8 mouse cellular contexts compared by ENCODE assay signal in the genomic region with DNA sequence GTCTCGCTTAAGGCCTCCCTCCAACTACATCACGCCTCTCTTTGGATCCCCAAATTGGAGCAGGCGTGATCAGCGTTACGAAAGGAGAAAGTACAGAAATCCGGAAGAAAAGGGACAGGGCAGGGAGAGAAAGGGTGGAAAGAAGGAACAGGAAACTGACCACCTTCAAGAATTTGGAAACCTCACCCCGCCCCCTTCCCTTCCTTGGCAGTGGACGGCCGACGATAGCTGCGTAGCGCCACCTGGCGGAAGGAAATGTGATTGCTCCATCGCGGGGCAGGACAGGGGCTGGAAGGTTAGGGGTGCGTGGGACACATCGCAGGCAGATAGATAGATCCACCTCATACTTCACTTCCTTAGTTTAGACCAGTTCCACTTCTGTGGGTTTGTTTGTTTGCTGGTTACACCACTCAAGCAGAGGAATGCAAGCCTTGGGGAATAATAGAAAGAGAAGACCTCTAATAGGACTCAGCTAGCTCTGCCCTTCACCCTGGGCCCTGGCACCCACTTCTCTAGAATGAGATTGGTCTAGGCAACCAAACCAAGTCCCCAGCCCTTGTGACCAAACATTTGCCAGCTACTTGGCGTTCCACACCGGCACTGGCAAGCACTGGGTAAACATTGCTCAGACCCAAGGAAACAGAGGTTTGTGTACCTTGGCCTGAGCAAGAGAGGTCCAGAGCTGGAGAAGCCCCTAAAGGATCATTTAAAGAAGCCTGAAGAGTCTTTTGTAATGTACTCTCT. TPM values are rescaled to one million over a fixed set of nuclear protein-coding genes. Genes with fewer than 3 reads are reported as not detected.
A peak's percentile ranks its signal among the peaks of the same experiment; 100 is the strongest.
DNase-seq lines count a peak whose midpoint lies in the region; ATAC-seq and TF ChIP-seq lines count a peak whose summit lies in the region.

No protein-coding gene starts in this region.

- H3K36me3 ChIP-seq in embryonic facial prominence, embryonic 10.5 days (replicated peaks), result no peaks in the 10 kb centered on the region
- H3K36me3 ChIP-seq in kidney, adult 2 months (ENCODE audit: control insufficient read depth, insufficient read depth, low read length), result no peaks in the 10 kb centered on the region
- H3K36me3 ChIP-seq in liver, postnatal 0 days (replicated peaks; ENCODE audit: insufficient read depth, low read length), result no peaks in the 10 kb centered on the region
- H3K36me3 ChIP-seq in thymus, adult 2 months (ENCODE audit: control insufficient read depth, insufficient read depth, low read length), result no peaks in the 10 kb centered on the region

- H3K4me1 ChIP-seq in embryonic facial prominence, embryonic 10.5 days, result peaks cover 39% of the 10 kb centered on the region
- H3K4me1 ChIP-seq in kidney, adult 2 months (ENCODE audit: control insufficient read depth, insufficient read depth, low read length), result peaks cover 8% of the 10 kb centered on the region; the same call in 1 of the 2 replicates
- peaks cover 23% of the 10 kb centered on the region for H3K4me1 ChIP-seq in liver, postnatal 0 days (ENCODE audit: insufficient read depth)
- H3K4me1 ChIP-seq in thymus, adult 2 months (replicated peaks; ENCODE audit: control insufficient read depth, insufficient read depth, low read length), result peaks cover 20% of the 10 kb centered on the region

- WGBS in embryonic facial prominence, embryonic 10.5 days, result 5% methylated on average over 19 of the region's 19 CpGs
- 4% methylated on average over 19 of the region's 19 CpGs for WGBS in kidney, adult 2 months
- 6% methylated on average over 19 of the region's 19 CpGs for WGBS in liver, postnatal 0 days (ENCODE audit: insufficient replicate concordance)
- 14% methylated on average over 19 of the region's 19 CpGs for WGBS in thymus, adult 2 months

- peaks cover 78% of the 10 kb centered on the region for H3K27me3 ChIP-seq in embryonic facial prominence, embryonic 10.5 days (replicated peaks; ENCODE audit: low read depth, poor library complexity, severe bottlenecking)
- H3K27me3 ChIP-seq in kidney, adult 2 months (replicated peaks; ENCODE audit: control insufficient read depth, insufficient read depth, low read length), result no peaks in the 10 kb centered on the region
- H3K27me3 ChIP-seq in liver, postnatal 0 days (ENCODE audit: insufficient read depth, low read length), result peaks cover 40% of the 10 kb centered on the region
- peaks cover 10% of the 10 kb centered on the region; the same call in 1 of the 2 replicates for H3K27me3 ChIP-seq in thymus, adult 2 months (ENCODE audit: control insufficient read depth, insufficient read depth, low read length)

- H3K4me2 ChIP-seq in liver, postnatal 0 days (ENCODE audit: low read depth, low read length), result peak overlapping the region; percentile 55

- peak; percentile 95 for TF ChIP-seq CTCF in kidney, adult 2 months (conservative IDR thresholded peaks at IDR 0.05; ENCODE audit: insufficient read depth, insufficient read length, low read depth, low read length)
- peak; percentile 97 for TF ChIP-seq CTCF in liver, postnatal 0 days (IDR thresholded peaks at IDR 0.05; ENCODE audit: low read depth)
- peak; percentile 98 for TF ChIP-seq CTCF in thymus, adult 2 months (IDR thresholded peaks at IDR 0.05; ENCODE audit: borderline replicate concordance, control insufficient read depth, extremely low read depth, insufficient read depth, low read length, poor library complexity)

- peak; percentile 58; the same call in 1 of the 2 replicates for ATAC-seq in liver, postnatal 0 days

- H3K9ac ChIP-seq in liver, postnatal 0 days (replicated peaks), result no peak overlapping the region

- peak overlapping the region; percentile 50 for H3K4me3 ChIP-seq in embryonic facial prominence, embryonic 10.5 days
- H3K4me3 ChIP-seq in kidney, adult 2 months (ENCODE audit: insufficient read depth, low read depth, low read length), result peak overlapping the region; percentile 18; the same call in 1 of the 2 replicates
- H3K4me3 ChIP-seq in liver, postnatal 0 days (ENCODE audit: low read depth, low read length), result no peak overlapping the region; the same call in 1 of the 2 replicates
- H3K4me3 ChIP-seq in thymus, adult 2 months (ENCODE audit: control insufficient read depth, insufficient read depth, low read length), result no peak overlapping the region

- no peak for TF ChIP-seq POLR2A in kidney, adult 2 months (IDR thresholded peaks at IDR 0.05; ENCODE audit: low read depth, low read length)
- no peak for TF ChIP-seq POLR2A in thymus, adult 2 months (IDR thresholded peaks at IDR 0.05; ENCODE audit: control insufficient read depth, extremely low read depth, insufficient read depth, low read length, poor library complexity)

- TF ChIP-seq EP300 in liver, postnatal 0 days (IDR thresholded peaks at IDR 0.05; ENCODE audit: low read depth), result no peak

- no peaks in the 10 kb centered on the region for H3K9me3 ChIP-seq in embryonic facial prominence, embryonic 10.5 days
- H3K9me3 ChIP-seq in liver, postnatal 0 days (ENCODE audit: low read length), result no peaks in the 10 kb centered on the region

- H3K27ac ChIP-seq in embryonic facial prominence, embryonic 10.5 days (replicated peaks), result peak overlapping the region; percentile 66
- H3K27ac ChIP-seq in kidney, adult 2 months (ENCODE audit: insufficient read depth, low read depth, low read length), result peak overlapping the region; percentile 14; the same call in 1 of the 2 replicates
- H3K27ac ChIP-seq in liver, postnatal 0 days (ENCODE audit: low read depth), result no peak overlapping the region
- H3K27ac ChIP-seq in thymus, adult 2 months (ENCODE audit: control insufficient read depth, insufficient read depth, low read length), result no peak overlapping the region

- DNase-seq in A20 (ENCODE audit: low read depth, low spot score), result peak; percentile 80
- DNase-seq in adipocyte (ENCODE audit: low spot score), result peak; percentile 51
- DNase-seq in embryonic facial prominence, embryonic 10.5 days (ENCODE audit: low spot score), result peak; percentile 90
- peak; percentile 78 for DNase-seq in heart, adult 8-10 months (ENCODE audit: low spot score)
- DNase-seq in kidney, adult 2 months, result peak; percentile 80
- peak; percentile 87 for DNase-seq in liver, postnatal 0 days
- DNase-seq in neural tube, embryonic 10.5 days (ENCODE audit: extremely low spot score, low spot score), result peak; percentile 89
- DNase-seq in thymus, adult 2 months, result peak; percentile 73

RNA-seq across cellular contexts. Expression of gene Slc9a3r2, which starts 4.0 kb away (rescaled TPM):
- 31.7 and 37.3 TPM in 2 replicates for polyA plus RNA-seq in embryonic facial prominence, embryonic 10.5 days (2016; fragmentation: Nextera tagmentation; extraction: Ambion mirVana)
- total RNA-seq in heart, adult 8-10 months (2022), result 100 to 1,000 TPM in 2 of 4 experiments, 10 to 100 TPM in 2; 87.7 to 110 (median 101) TPM
- polyA plus RNA-seq in kidney, adult 2 months (2012; rRNA removed), result 111 and 123 TPM in 2 replicates
- 12.5 and 13.3 TPM in 2 replicates for polyA plus RNA-seq in liver, postnatal 0 days (2015; fragmentation: Nextera tagmentation; extraction: Ambion mirVana)
- 13.5 and 19.6 TPM in 2 replicates for polyA plus RNA-seq in thymus, adult 2 months (2012; rRNA removed)

RNA-seq across cellular contexts. Expression of gene Npw, which starts 4.1 kb away (rescaled TPM):
- not detected in 2 replicates for polyA plus RNA-seq in embryonic facial prominence, embryonic 10.5 days (2016; fragmentation: Nextera tagmentation; extraction: Ambion mirVana)
- total RNA-seq in heart, adult 8-10 months (2022), result not detected
- polyA plus RNA-seq in kidney, adult 2 months (2012; rRNA removed), result not detected in 2 replicates
- polyA plus RNA-seq in liver, postnatal 0 days (2015; fragmentation: Nextera tagmentation; extraction: Ambion mirVana), result not detected in 2 replicates
- 0.35 and 0.64 TPM in 2 replicates for polyA plus RNA-seq in thymus, adult 2 months (2012; rRNA removed)

RNA-seq across cellular contexts. Expression of gene Zfp598, which starts 15.3 kb away (rescaled TPM):
- 29.0 and 30.4 TPM in 2 replicates for polyA plus RNA-seq in embryonic facial prominence, embryonic 10.5 days (2016; fragmentation: Nextera tagmentation; extraction: Ambion mirVana)
- 10 to 100 TPM; 14.3 to 17.0 (median 15.9) TPM for total RNA-seq in heart, adult 8-10 months (2022)
- 44.3 and 57.6 TPM in 2 replicates for polyA plus RNA-seq in kidney, adult 2 months (2012; rRNA removed)
- 7.2 and 7.6 TPM in 2 replicates for polyA plus RNA-seq in liver, postnatal 0 days (2015; fragmentation: Nextera tagmentation; extraction: Ambion mirVana)
- polyA plus RNA-seq in thymus, adult 2 months (2012; rRNA removed), result 118 and 123 TPM in 2 replicates

RNA-seq across cellular contexts. Expression of gene Nthl1, which starts 21.7 kb away (rescaled TPM):
- polyA plus RNA-seq in embryonic facial prominence, embryonic 10.5 days (2016; fragmentation: Nextera tagmentation; extraction: Ambion mirVana), result 22.4 and 27.3 TPM in 2 replicates
- total RNA-seq in heart, adult 8-10 months (2022), result 1 to 10 TPM; 2.6 to 3.5 (median 2.8) TPM
- polyA plus RNA-seq in kidney, adult 2 months (2012; rRNA removed), result 13.6 and 15.8 TPM in 2 replicates
- polyA plus RNA-seq in liver, postnatal 0 days (2015; fragmentation: Nextera tagmentation; extraction: Ambion mirVana), result 3.6 and 4.3 TPM in 2 replicates
- polyA plus RNA-seq in thymus, adult 2 months (2012; rRNA removed), result 9.7 and 9.8 TPM in 2 replicates

RNA-seq across cellular contexts. Expression of gene Tsc2, which starts 21.7 kb away (rescaled TPM):
- 70.2 and 70.4 TPM in 2 replicates for polyA plus RNA-seq in embryonic facial prominence, embryonic 10.5 days (2016; fragmentation: Nextera tagmentation; extraction: Ambion mirVana)
- total RNA-seq in heart, adult 8-10 months (2022), result 100 to 1,000 TPM; 123 to 135 (median 133) TPM
- 152 and 174 TPM in 2 replicates for polyA plus RNA-seq in kidney, adult 2 months (2012; rRNA removed)
- 9.3 and 11.3 TPM in 2 replicates for polyA plus RNA-seq in liver, postnatal 0 days (2015; fragmentation: Nextera tagmentation; extraction: Ambion mirVana)
- 163 and 173 TPM in 2 replicates for polyA plus RNA-seq in thymus, adult 2 months (2012; rRNA removed)

Comparison
In these comparisons a context has a peak if more than half of its experiments do, and no peak if none do; other contexts are left out.
1. H3K27ac ChIP-seq: peak in embryonic facial prominence, embryonic 10.5 days (single experiment) and kidney, adult 2 months (single experiment); none in liver, postnatal 0 days (single experiment) and thymus, adult 2 months (single experiment).
2. H3K4me3 ChIP-seq: peak in embryonic facial prominence, embryonic 10.5 days (single experiment) and kidney, adult 2 months (single experiment); none in liver, postnatal 0 days (single experiment) and thymus, adult 2 months (single experiment).
3. Peak in every context shown above with its lines, with median percentiles within 50 percentile points of each other: DNase-seq and CTCF ChIP-seq.